Mouse (Mus musculus): ENCODE results near the gene Kif7.
A peak's percentile ranks its signal among the peaks of the same experiment; 100 is the strongest.

Gene Kif7

DNA sequence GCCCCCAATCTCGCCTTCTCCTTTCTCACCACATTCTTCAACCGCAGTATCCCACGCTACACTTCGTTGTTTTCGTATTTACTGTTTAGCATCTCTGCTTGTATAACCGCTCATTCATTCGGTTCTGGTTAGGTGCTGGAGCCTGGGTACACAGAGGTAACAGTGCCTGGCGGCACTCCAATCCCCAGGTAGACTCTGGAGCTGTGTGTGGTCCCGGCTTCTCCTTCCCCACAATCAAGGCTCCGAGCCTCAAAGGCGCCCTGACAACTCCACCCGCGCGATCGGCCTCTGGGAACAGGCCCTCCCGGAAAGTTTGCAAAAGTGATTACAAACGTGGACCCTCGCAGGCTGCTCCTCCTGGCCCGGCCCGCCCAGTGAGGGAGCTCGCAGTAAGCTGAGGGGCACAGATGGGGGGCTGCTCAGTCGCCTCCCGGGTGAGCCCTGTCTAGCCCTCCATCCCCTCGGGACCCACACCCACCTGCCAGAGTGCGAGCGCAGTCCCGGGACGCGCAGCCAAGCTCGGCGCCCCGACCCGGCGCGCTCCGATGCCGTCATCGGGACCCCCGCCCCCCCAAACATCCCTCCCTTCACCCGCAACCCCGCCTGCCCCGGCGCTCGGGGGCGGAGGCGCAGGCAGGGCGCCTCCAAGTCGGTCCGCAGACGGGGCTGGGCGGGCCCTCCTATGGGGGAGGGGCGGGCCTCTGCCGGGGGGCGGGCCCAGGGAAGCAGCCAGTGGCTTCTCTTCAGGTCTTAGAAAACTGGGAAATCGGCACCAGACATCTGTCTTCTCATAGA is at the start of gene Kif7:
Gene Kif7 (minus strand): TSS at position 534 of the 795 bp plus-strand sequence.
- peak in 1 of 2 experiments; percentile 62 for DNase-seq (ENCODE audit: low spot score in 2 of 2)

DNA sequence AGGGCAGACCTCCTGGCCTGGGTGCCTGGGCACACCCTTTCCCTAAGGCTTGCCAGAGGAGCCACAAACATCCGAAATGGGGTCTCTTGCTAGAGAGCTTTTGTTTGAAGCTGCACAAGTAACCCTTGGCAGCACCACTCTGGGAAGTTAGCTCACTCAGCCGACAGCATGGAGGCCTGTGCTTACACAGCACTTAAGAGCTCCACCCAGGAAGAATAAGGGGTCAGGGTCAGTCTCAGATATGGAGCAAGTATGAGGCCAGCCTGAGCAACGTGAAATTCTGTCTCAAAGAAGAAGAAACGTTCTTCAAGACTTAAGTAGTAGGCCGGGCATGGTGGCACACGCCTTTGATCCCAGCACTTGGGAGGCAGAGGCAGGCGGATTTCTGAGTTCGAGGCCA is 46.6 kb upstream of the Kif7 start:
- DNase-seq (ENCODE audit: low spot score in 2 of 2) = no peak

DNA sequence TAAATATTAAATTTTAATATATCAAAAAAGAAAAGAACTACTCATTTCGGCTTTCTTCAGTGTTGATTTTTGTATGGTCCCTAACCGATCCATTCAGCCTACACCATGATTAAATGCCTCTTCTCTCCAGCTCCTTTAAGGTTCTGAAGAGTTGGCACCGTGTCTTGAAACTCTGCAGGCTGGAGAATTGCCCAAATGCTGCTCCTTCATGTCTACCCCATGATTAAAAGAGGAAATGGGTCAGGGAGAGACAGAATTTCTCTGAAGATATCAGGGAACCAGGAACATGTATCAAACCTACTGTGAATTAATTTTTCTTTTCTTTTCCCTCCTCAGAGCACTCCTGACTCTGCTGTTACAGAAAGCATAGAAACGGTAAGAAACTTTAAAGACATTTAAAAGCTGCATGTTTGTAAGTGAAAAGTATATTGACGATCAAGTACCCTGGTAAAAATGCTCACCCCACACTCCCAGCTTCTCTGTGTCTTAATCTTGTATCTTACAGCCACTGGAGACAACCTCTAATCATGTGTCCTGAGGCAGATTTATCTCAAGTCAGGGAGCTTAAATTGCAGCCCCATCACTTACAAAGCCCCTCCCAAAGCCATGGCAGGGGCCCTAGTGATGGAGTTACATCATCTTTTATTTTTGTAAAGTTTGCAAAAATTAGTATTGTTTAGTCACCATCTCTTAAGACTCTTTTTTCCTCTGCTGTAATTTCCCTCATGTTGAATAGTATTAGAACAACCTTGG is 45.8 kb upstream of the Kif7 start:
- DNase-seq (ENCODE audit: low spot score in 2 of 2) = no peak

DNA sequence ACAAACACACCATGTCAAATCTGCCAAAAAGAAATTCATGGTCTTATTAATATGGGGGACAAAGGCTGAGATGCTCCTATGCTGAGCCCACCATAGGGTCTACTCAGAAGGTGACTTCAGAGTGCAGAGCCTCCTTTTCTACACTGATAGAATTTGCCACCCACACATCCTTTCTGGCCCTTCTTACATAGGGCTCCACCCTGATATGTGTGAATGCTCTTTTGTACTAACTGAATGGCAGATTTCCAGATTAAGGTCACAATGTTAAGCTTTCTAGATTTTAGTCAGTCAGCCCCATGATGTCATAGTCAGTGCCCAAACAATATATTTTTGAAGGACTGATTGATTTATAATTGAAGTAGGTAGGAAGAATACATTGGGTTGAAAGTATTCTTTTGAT is 44.2 kb upstream of the Kif7 start:
- no peak for DNase-seq (ENCODE audit: low spot score in 2 of 2)

DNA sequence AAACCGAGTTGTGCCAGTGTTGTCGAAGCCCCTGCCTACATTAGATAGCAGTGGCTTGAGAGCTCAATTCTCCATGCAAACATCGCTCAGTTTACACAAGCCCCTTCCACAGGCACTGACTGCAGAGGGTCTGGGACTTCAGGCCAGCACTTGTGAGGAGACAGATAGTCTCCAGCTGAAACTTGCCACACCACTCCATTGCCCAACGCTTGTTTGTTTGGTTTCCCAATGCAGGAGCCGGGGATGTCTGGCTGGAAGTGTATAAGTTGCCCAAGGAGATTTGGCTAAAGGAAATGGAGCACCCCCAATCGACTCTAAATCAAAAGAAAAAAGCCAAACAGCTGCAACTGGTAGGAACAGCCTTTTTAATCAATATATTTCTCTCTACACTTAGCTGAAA is 42.7 kb upstream of the Kif7 start:
- DNase-seq (ENCODE audit: low spot score in 2 of 2) = no peak

DNA sequence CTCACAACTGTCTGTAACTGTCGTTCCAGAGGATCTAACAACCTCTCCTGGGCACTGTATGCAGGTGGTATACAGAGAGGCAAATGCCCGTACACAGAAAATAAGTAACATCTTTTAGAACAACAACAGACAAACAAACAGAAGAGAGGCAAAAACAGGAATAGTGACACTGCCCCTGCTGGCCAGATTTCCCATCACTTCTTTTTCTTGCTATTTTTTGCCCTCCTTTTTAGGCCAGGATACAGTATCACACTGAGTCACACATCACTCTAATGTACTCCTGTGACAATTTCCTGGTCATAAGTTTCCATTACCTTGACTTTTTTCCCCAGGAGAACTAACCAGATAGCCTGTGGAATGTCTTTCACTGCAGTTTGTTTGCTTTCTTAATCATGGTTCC is 40.8 kb upstream of the Kif7 start:
- no peak for DNase-seq (ENCODE audit: low spot score in 2 of 2)

DNA sequence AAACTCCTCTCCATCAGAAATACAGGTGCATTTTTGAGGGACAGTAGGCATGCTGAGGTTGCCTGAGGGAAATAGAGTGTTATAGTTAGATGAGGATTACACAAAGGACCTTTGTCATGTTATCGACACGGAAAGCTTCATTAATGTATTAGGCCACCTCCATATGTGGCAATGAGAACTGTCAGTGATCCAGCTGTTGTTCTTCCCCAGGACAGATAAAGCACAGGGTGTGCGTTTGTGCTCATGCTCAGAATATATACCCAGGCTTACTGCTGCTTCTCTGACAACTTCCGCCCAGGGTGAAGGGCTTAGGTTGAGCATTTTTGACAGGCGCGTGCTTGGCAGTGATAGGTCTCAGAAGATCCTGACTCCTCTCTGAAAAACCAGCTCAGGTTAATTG is 34.0 kb upstream of the Kif7 start:
- no peak for DNase-seq (ENCODE audit: low spot score in 2 of 2)

DNA sequence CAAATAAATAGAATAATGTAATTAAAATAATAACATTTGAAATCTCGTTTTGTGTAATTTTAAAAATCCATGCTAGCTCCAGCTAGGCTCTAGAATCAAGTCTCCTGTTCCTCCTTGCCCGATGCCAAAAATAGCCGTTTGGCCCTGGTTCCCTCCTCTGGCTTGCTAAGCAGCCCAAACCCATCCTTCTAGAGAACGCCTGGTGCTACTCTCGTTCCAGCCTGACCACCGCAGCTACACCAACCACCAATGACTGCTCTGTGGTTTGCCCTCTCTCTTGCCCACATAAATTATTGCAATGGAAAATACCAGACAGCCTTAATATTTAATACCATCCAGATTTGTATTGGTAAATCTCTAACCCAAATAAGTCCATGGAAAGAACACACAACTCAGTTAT is 32.1 kb upstream of the Kif7 start:
- DNase-seq (ENCODE audit: low spot score in 2 of 2) = no peak

DNA sequence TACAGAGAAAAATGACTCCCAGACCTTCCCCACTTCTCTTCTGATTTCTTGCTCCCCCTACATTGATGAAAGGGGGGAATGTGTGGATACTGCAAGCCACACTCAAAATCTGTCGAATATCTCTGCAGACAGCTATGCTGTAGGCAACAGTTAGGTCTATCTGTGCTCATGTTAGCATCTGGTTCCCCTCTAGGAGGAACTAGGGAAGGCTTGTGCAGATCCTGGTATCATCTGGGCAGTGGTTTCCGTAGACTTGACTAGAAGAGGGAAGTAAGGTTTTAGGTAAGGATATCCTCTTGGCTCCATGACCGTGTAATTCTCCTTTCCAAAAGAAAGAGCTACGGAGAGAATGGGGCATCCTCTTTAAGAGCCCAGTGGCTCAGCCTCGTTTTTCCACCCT is 29.1 kb upstream of the Kif7 start:
- DNase-seq (ENCODE audit: low spot score in 2 of 2) = no peak

DNA sequence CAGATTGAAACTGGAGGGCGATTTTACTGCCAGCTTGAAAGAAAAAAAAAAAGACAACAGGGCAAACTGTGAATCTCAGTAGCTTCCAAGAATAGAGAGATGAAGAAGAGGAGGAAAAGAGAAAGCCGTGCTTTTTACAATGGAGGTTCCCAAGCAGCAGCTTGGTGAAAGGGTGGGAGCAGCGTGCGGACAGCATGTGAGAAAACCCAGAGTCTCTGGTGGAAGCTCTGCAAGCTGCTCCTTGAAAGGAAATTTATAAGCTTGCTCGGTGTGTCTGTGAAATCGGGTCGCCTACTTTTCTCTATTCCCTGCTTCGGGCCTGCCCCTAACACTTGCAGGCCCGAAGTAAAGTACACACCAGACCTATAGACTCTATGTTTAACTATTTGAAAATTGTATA is 28.5 kb upstream of the Kif7 start:
- DNase-seq (ENCODE audit: low spot score in 2 of 2) = no peak

DNA sequence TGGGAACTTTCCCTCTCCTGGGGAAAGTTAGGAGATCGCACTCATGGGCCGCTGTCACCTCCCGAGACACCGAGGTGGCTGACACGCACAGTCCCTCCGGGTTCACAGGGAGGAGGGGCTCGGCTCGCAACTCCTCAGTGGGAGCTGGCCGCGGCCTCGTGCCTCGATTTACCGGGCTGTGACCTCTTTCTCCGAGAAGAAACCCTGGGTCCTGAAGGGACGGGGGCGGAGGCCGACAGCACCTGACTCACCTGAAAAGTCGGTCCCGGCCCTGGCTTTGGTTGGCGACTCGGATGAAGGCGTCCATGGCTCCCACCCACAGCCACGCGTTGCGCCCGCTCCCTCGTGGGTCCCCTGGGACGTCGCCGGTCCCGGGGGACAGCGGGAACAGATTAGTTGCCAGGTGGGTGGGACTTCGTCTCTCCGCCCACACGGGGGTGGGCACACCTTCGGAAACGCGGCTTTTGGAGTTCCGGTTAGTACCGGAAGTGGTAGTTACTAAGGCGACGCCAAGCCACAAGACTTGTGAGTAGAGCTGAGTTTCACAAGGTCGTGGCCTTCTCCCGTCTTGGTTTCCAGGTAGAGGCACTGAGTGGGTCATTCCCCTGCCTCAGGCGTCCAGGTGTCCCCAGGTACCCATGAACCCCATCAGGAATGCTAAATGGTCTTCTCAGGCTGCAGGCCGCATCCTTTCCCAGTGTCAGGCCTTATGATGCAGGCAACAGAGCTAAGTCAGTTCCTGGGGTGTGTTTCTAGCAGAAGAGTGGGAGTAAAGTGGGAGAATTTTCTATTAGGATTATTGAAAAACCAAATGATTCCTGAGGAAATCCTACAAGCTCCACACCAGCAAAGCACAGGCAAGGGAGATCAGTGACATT is 27.4 kb upstream of the Kif7 start, which contains the start of the genes Pex11a and Wdr93:
Gene Pex11a (minus strand): TSS at position 473 of the 878 bp plus-strand sequence.
Gene Wdr93 (plus strand): TSS at position 505 of the 878 bp plus-strand sequence.
- DNase-seq (ENCODE audit: low spot score in 2 of 2) = peak; percentile 29 to 78

DNA sequence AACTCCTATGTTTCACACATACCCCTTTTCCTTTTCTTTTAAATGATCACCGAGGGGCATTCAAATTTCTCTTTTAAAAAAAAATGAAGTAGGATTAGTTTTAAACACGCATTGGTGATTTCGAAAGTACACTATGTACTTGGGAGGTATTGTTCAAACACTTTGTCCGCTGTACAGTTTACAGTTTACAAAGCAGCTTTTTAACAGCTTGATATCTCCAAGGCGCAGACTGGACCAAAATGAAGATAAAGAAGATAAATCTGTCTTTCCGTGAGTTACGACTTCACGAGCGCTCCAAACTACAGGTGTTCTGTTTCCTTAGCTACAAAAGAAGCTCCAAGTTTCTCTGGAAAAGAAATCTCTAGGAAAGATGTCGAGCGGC is 26.7 kb upstream of the Kif7 start:
- no peak for DNase-seq (ENCODE audit: low spot score in 2 of 2)

DNA sequence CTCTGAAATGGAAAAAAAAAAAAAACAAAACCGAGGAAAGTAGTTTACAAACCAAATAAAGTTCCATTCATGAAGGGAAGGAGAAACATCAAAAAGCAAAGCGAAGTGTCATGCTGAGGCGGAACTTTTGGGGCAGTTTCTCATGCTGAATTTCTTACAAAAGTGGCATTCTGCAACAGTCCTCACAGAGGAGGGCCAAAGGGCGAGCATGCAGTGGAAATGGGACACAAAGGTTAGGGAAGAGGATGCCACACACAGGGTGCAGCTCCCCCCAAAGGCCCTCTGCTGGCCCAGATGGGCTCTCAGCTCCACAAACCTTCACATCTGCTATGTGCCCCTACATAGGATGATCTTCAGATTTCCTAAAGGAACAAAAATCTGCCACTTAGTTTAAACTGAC is 24.8 kb upstream of the Kif7 start:
- DNase-seq (ENCODE audit: low spot score in 2 of 2) = no peak

DNA sequence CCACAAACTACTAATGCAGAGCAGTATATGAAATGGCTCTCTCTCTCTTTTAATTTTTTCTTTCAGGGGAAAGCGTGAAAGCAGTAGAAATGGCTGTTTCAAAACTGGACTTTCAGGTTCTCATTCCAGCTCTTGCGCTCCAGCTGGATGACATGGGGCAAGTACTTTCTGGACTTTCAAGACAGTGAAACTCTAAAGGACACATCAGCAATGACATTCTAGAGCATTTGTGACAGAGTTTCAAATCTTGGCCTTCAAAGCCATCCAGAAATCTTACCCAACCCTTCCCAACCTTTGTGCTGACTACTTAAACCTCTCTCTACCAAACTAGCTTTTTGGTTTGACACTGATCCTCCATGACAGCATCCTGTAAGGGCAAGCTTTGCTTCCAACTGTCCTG is 23.4 kb upstream of the Kif7 start:
- no peak for DNase-seq (ENCODE audit: low spot score in 2 of 2)

DNA sequence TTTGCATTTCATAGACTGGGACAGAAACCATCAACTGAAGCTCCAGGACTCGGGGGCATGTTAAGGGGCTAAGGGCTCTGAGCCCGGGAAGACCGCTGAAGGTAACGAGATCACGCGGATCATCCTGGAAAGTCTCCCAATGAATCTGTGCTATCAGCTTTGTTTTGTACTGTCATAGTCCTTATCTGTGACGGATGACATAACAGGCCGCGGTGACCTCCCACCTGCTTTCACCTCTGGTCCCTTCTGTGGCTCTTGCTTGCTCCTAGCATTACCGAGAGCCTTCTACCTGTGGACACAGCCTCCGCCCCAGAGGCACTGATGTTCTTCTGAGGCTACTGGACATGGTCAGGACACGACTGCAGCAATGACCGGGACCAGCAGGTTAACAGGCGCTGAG is 21.0 kb upstream of the Kif7 start:
- no peak for DNase-seq (ENCODE audit: low spot score in 2 of 2)

DNA sequence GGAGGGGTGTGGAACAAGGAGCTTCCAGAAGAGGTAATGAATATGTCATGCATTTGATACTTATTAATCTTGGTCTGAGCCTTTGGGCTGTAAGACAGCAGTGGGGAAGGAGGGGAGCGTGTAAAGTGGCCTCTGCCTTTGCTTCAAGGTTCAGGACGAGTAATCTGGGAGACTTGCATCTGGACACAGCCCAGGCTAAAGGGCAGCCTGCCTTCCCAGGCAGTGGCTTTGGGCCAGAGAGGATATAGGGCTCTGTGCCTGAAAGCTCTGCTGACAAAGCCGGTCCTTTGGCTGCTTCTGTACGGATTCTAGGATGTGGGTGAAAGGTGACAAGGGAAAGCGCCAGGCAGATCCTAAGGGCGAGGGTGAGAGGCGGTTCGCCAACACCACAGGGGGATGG is 19.0 kb upstream of the Kif7 start:
- DNase-seq (ENCODE audit: low spot score in 2 of 2) = no peak

DNA sequence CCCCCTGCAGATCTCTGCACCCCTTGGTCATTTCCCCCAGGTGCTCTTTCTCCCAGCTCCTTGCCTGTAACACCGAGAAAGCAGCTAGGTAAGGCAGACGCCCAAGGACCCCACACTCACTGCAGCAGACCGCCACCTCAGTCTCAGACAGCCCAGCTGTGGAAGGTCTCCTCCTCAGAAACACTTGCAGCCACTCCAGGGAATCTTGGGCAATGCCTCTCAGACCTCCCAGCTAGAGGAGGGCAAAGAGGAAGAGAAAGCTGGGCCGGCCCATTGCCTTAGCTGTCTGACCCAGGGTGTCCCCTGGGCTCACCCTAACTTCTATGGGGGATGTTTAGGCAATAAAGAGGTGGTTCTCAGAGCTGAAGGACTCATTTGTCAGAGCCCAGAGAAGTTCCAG is 17.1 kb upstream of the Kif7 start, which contains the start of gene Plin1:
Gene Plin1 (minus strand): TSS at position 282 of the 400 bp plus-strand sequence.
- no peak for DNase-seq (ENCODE audit: low spot score in 2 of 2)

DNA sequence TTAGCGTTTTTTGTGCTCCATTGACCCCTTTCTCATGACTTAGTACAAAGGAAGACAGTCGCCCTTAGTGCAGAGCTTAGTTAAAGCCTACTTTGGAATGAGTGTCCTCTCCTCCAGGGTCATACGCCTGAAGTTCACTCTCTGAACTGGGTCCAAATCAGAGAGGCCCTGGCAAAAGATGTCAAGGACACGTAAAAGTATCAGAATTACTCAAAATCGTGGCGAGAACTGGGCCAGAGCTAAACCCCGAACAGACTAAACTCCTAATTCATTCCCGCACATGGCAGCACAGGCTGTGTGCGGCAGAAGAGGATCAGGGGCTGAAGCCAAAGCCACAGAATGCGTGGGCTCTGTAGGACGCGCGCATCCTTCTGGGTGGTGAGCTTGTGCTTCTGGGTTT is 15.9 kb upstream of the Kif7 start:
- no peak for DNase-seq (ENCODE audit: low spot score in 2 of 2)

DNA sequence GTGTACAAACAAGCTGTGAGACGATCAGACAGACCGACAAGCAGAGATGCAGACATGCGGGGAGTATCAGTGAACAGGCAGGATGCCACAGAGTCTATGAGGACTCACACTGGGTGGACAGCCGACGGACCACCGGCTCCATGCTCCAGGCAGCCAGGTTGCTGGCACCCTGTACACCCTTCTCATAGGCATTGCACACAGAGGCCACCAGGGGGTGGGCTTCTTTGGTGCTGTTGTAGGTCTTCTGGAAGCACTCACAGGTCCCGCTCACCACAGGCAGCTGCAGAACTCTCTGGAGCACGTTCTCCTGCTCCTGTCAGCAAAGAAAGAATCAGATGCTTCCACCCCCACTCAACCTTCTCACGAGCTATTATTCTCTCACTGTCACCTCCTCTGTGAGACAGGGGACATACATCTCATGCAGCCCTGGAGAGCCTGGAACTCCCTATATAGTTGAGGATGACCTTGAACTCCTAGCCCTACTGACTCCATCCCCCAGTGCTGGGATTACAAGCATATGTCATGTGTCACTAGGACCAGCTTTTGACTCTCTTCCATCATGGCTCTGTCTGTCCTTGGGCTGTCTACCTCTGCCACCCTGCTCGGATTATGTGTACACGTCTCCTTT is 14.3 kb upstream of the Kif7 start:
- no peak for DNase-seq (ENCODE audit: low spot score in 2 of 2)

DNA sequence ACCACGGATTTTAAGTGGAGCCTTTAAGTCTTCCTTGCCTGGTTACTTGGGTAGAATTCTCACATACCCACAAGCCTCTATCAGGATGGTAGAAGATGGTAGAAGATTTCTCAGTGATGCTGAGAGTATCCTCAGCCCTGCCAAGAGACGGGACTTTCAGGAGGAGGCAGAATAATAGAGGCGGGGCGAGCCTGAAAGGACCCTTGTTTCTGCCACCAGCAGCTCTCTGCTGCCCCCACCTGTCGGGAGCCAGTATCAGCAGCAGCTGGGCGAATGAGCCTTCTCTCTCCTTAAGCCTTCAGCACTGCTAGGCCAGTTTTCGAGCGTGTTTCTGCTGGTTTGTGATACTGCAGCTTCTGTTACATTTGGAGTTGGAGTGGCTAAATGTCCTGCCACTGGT is 13.6 kb upstream of the Kif7 start:
- DNase-seq (ENCODE audit: low spot score in 2 of 2) = peak; percentile 50 to 75

DNA sequence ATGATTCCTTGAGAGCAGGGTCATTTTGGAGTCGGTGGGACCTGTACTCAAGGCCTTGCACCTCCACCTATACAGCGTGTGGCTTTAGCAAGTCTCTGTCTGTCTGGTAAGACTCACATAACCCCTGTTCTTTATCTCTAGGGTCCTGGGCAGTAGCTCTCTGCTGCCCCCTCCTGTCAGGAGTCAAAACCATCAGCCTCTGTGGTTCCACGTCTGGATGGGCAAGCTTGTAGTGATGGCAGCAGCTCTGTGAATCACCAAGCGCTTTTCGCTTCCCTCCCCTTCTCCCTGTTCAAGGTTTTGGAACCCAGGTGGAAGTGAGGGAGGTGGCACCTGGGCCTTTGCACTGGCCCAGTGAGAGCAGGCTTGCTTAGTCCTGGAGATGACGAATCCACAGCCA is 12.7 kb upstream of the Kif7 start:
- DNase-seq (ENCODE audit: low spot score in 2 of 2) = peak; percentile 41 to 70

DNA sequence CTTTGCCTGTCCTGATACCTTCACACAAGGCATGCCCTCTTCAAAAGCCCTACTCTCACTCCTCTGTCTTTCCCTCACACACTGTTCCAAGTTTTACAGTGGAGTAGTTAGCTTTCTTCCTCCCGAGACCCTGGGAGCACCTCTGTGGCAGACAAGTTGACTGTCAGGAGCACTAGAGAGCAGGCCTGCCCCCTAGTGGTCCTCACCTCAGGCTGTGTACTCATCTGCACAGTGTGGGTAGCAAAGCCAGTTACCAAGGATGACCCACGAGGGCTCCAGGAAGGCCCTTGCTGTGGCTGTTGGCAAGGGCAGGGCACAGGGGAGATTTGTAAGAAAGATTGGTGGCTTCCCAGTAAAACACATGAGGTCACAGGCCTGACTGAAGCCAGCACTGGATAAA is 11.6 kb upstream of the Kif7 start:
- DNase-seq (ENCODE audit: low spot score in 2 of 2) = peak; percentile 20 to 67

All from spleen, postnatal 10 days (tissue).